Mouse (Mus musculus): Measurements from ENCODE around the gene Slc25a4. TPM values are rescaled to one million over a fixed set of nuclear protein-coding genes. Genes with fewer than 3 reads are reported as not detected.
A peak's percentile ranks its signal among the peaks of the same experiment; 100 is the strongest.

Gene Slc25a4
- polyA plus RNA-seq (2014; fragmentation: Nextera tagmentation; extraction: Ambion mirVana): 279 and 291 TPM in 2 replicates

DNA sequence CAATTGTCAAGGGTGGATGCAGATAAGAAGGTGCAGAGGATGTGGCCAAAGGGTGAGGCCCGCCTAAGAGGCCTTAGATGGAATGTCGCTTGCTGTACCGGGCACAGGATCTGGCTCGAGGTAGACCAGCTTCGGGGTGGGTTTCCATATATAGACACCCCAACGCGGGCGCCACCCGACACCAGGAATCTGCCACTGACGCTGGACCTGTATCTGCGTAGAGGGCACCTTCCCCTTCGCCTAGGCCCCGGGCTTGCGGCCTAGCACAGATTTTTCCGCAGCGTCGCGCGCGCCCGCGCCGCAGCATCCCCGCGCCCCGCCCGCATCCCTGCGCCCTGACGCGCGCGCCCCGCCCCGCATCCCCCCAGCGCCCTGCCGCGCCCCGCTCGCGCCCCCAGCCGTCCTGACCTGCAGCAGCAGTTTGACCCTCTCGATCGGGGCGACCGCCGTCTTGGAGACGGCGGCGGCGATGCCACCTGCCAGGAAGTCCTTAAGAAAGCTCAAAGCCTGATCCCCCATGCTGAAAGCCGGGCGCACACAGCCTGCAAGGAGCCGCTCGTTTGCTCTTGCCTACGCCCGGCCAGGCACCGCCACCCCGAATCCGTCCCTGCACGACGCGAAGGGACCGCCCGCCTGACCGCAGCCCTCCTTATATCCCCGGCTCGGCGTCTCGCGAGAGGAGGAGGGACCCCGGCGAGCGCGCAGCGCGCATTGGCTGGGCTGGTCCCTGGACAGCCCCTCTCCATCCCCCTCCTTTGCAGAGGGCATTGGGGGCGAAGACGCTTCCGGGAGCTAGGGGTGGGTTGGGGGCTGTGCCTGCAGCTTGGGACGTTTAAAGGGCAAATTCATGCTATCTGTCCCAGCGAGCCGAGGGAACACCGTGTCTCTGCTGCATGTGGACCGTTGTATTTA, at the start of gene Slc25a4:
Gene Slc25a4, minus strand, starts transcription at position 881 of the 912 bp plus-strand sequence.
- Histone ChIP-seq H3K4me2 (peak within 1 kb of the TSS; percentile 87), H3K27ac (ENCODE audit: low read depth, low read length) (peak within 1 kb of the TSS; percentile 72), H3K9ac (ENCODE audit: low read depth, low read length) (peak within 1 kb of the TSS; percentile 83), H3K27me3 (replicated peaks; ENCODE audit: control insufficient read depth, insufficient read depth, low read length) (no peaks in the 10 kb centered on the region), H3K9me3 (ENCODE audit: control insufficient read depth, low read length) (no peaks in the 10 kb centered on the region), H3K4me3 (ENCODE audit: low read depth, low read length) (peak within 1 kb of the TSS; percentile 84), H3K36me3 (ENCODE audit: control insufficient read depth, insufficient read depth, low read length) (peaks cover 20% of the 10 kb centered on the region), H3K4me1 (replicated peaks; ENCODE audit: control insufficient read depth, insufficient read depth, low read length) (peaks cover 21% of the 10 kb centered on the region)
- DNase-seq (ENCODE audit: low spot score): peak; percentile 94
- ATAC-seq (replicated peaks; ENCODE audit: low FRiP score): peak; percentile 97
- WGBS: under 1% methylated on average over 83 of the region's 84 CpGs

DNA sequence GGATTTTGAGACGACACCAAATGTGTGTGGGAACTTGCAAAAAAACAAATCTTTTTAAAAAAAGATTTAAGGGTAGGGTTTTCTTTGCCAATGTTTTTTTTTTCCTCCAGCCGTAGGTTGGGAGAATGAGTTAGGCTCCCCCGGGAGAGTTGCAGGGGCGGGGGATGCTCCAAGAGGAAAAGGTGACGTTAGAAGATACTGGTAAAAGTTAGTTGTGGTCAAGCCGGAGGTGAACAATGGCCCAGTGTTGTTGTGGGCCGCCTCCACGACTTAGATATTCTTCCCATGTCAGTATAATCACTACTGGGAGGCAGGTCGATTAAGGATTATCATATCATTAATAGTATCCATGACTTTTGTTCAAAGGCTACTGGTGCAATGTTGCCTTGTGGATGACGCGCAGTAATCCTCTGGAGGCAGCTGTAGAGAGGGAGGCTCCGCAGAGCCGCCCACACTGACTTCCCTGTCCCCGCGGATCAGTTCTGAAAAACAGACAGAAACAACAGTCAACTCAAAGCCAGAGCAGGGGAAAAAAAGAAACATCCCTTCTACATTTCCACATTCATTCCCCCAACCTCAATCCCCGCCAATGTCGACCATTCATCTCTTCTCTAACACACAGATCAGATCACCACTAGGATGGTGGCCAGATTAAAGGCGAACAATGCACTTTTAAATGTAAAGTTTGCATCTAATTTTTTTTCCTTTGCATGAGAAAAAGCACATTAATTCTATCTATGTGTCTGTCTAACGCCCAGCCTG, 47.0 kb upstream of the Slc25a4 start:
- no peak overlapping the region for H3K27ac ChIP-seq (ENCODE audit: low read depth, low read length)
- no peak overlapping the region for H3K4me3 ChIP-seq (ENCODE audit: low read depth, low read length)
- no peak overlapping the region for H3K4me2 ChIP-seq
- DNase-seq (ENCODE audit: low spot score): no peak
- H3K27me3 ChIP-seq (replicated peaks; ENCODE audit: control insufficient read depth, insufficient read depth, low read length): 0 out of 2 replicates have a peak, but pooled peaks cover 3% of the 10 kb centered on the region
- H3K9ac ChIP-seq (ENCODE audit: low read depth, low read length): no peak overlapping the region
- no peaks in the 10 kb centered on the region for H3K4me1 ChIP-seq (replicated peaks; ENCODE audit: control insufficient read depth, insufficient read depth, low read length)
- no peaks in the 10 kb centered on the region for H3K9me3 ChIP-seq (ENCODE audit: control insufficient read depth, low read length)
- H3K36me3 ChIP-seq (ENCODE audit: control insufficient read depth, insufficient read depth, low read length): no peaks in the 10 kb centered on the region
- ATAC-seq (replicated peaks; ENCODE audit: low FRiP score): no peak
- WGBS: 54% methylated on average over 19 of the region's 19 CpGs

DNA sequence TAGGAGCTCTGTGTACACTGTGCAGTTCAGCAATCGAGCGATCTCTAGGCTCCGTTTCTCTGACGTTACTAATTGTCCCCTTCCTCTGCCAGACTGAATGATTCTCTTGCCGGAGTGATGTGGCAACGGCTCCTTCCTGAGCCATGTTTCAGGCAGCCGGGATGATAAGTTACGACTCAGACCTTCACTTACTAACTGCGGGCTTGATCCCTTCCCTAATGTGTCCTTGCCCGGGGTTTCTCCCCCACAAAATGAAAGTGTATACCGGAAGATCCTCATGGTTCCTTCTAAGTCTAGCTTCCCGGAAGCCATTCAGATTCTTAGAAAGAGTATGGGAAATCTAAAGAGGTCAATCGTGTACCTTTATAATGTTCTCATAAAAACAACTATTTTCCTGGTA, 41.4 kb upstream of the Slc25a4 start:
- Histone ChIP-seq H3K27ac (ENCODE audit: low read depth, low read length) (no peak overlapping the region), H3K4me2 (no peak overlapping the region), H3K27me3 (replicated peaks; ENCODE audit: control insufficient read depth, insufficient read depth, low read length) (no peaks in the 10 kb centered on the region), H3K4me1 (replicated peaks; ENCODE audit: control insufficient read depth, insufficient read depth, low read length) (no peaks in the 10 kb centered on the region), H3K36me3 (ENCODE audit: control insufficient read depth, insufficient read depth, low read length) (no peaks in the 10 kb centered on the region), H3K9me3 (ENCODE audit: control insufficient read depth, low read length) (no peaks in the 10 kb centered on the region), H3K4me3 (ENCODE audit: low read depth, low read length) (no peak overlapping the region), H3K9ac (ENCODE audit: low read depth, low read length) (no peak overlapping the region)
- no peak for ATAC-seq (replicated peaks; ENCODE audit: low FRiP score)
- 77% methylated on average over 13 of the region's 13 CpGs for WGBS
- no peak for DNase-seq (ENCODE audit: low spot score)

DNA sequence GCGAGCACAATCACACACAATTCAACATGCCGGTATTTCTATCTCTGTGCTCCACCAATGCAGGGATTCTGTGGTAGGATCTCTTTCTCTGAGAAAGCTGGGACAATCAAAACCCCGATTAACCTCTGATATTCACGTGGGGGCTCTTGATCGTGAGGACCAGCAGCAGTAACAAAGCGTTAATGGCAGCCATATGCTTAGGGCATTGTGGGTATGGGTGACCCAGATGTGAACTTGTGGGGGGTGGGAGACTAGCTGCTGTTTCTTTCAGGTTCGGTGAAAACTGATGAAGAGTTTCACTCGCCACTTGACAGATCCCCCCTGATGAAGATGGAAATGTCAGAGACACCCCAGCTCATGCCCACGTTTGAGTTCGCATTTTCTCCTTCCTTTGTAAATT, 40.5 kb upstream of the Slc25a4 start:
- 64% methylated on average over 10 of the region's 10 CpGs for WGBS
- ATAC-seq (replicated peaks; ENCODE audit: low FRiP score) (no peak), DNase-seq (ENCODE audit: low spot score) (no peak)
- Histone ChIP-seq H3K27me3 (replicated peaks; ENCODE audit: control insufficient read depth, insufficient read depth, low read length) (no peaks in the 10 kb centered on the region), H3K36me3 (ENCODE audit: control insufficient read depth, insufficient read depth, low read length) (no peaks in the 10 kb centered on the region), H3K4me2 (no peak overlapping the region), H3K9ac (ENCODE audit: low read depth, low read length) (no peak overlapping the region), H3K4me1 (replicated peaks; ENCODE audit: control insufficient read depth, insufficient read depth, low read length) (no peaks in the 10 kb centered on the region), H3K27ac (ENCODE audit: low read depth, low read length) (no peak overlapping the region), H3K9me3 (ENCODE audit: control insufficient read depth, low read length) (no peaks in the 10 kb centered on the region), H3K4me3 (ENCODE audit: low read depth, low read length) (no peak overlapping the region)

DNA sequence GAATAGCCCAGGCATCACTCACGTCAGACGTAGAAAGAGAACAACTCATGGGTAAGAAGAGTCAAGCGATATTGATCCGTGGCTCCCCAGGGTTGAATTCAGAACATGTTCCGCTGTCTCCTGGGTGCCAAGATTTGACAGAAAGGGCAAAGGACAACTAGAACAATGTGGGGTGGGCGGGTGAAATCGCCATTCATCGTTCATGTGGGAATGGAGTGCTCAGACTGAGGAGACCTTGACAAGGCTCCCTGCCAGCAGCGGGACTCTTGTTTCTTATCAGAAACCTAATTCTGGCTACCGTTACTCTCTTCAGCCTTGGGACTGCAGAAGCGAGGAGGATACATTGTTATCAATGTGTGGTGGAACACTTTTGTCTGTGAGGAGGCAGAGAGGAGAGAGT, 35.3 kb upstream of the Slc25a4 start:
- DNase-seq (ENCODE audit: low spot score): no peak
- 0 out of 2 replicates have a peak overlapping the region, but pooled peaks have one; percentile 20 for H3K9ac ChIP-seq (ENCODE audit: low read depth, low read length)
- H3K4me1 ChIP-seq (replicated peaks; ENCODE audit: control insufficient read depth, insufficient read depth, low read length): no peaks in the 10 kb centered on the region
- no peak overlapping the region for H3K27ac ChIP-seq (ENCODE audit: low read depth, low read length)
- H3K27me3 ChIP-seq (replicated peaks; ENCODE audit: control insufficient read depth, insufficient read depth, low read length): no peaks in the 10 kb centered on the region
- ATAC-seq (replicated peaks; ENCODE audit: low FRiP score): no peak
- H3K4me2 ChIP-seq: no peak overlapping the region
- no peak overlapping the region for H3K4me3 ChIP-seq (ENCODE audit: low read depth, low read length)
- no peaks in the 10 kb centered on the region for H3K9me3 ChIP-seq (ENCODE audit: control insufficient read depth, low read length)
- H3K36me3 ChIP-seq (ENCODE audit: control insufficient read depth, insufficient read depth, low read length): no peaks in the 10 kb centered on the region
- WGBS: 50% methylated on average over 11 of the region's 11 CpGs

DNA sequence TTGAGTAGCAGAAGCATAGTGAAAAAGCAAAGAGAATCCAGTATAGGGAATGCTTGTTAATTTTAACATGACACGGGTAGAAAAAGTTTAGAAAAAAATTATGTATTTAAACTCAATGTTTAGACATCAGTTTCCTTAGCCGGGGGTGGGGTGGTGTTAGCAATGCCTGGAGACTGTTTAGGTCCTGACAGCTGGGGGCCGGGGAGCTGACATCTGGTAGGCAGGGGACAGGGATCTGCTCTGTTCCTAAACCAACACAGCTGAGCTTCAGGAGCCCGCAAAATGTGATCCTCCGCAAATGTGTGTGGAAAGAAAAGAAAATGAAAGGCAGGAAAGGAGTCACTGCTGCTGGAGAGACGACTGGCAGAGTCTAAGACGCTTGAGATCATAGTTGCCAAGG, 31.9 kb upstream of the Slc25a4 start:
- H3K4me3 ChIP-seq (ENCODE audit: low read depth, low read length): no peak overlapping the region
- H3K9ac ChIP-seq (ENCODE audit: low read depth, low read length): no peak overlapping the region
- no peaks in the 10 kb centered on the region for H3K9me3 ChIP-seq (ENCODE audit: control insufficient read depth, low read length)
- no peaks in the 10 kb centered on the region for H3K4me1 ChIP-seq (replicated peaks; ENCODE audit: control insufficient read depth, insufficient read depth, low read length)
- WGBS: 55% methylated on average over 7 of the region's 7 CpGs
- no peaks in the 10 kb centered on the region for H3K27me3 ChIP-seq (replicated peaks; ENCODE audit: control insufficient read depth, insufficient read depth, low read length)
- no peak for ATAC-seq (replicated peaks; ENCODE audit: low FRiP score)
- H3K4me2 ChIP-seq: no peak overlapping the region
- no peak overlapping the region for H3K27ac ChIP-seq (ENCODE audit: low read depth, low read length)
- DNase-seq (ENCODE audit: low spot score): no peak
- no peaks in the 10 kb centered on the region for H3K36me3 ChIP-seq (ENCODE audit: control insufficient read depth, insufficient read depth, low read length)

DNA sequence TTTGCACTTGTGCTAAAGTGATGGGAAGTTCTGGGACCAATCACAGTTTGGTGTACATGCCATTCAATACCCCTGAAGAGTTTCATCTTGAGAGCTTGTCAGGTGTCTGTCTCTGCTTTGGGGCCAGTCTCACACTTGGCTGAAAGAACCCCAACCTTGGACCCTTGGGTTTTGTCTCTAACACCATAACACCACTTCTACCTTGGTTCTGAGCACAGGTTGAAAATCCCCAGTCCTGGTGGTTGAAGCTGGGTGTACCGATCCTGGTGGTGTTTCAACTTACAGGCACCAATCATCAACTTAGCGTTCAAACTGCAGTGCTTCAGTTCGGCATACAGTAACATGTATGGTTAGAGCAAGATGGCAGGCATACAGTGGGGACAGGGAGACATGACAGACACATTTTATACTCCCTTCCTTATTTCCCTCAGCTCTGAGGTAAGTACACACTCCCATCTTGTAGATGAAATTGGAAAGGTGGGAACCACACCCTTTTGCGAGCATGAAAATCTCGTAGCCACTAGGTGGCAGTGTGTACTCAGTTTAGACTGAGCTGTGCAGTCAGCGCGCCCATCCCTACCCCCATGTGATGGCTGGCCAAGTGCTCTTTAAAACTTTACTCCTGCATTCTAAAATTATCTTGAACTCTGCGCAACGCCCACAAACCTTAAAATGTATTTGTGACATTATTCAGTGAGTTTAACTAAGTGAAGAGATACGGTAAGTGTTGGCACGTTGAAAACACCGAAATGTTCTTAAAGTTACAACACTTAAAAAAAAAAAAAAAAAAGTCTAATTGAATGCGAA, 30.7 kb upstream of the Slc25a4 start:
- no peaks in the 10 kb centered on the region for H3K27me3 ChIP-seq (replicated peaks; ENCODE audit: control insufficient read depth, insufficient read depth, low read length)
- no peak overlapping the region for H3K4me2 ChIP-seq
- DNase-seq (ENCODE audit: low spot score) (peak; percentile 61), ATAC-seq (replicated peaks; ENCODE audit: low FRiP score) (peak; percentile 70; the same call in 1 of the 2 replicates)
- H3K4me3 ChIP-seq (ENCODE audit: low read depth, low read length): no peak overlapping the region
- H3K27ac ChIP-seq (ENCODE audit: low read depth, low read length): no peak overlapping the region
- H3K36me3 ChIP-seq (ENCODE audit: control insufficient read depth, insufficient read depth, low read length): no peaks in the 10 kb centered on the region
- H3K9ac ChIP-seq (ENCODE audit: low read depth, low read length): no peak overlapping the region
- H3K9me3 ChIP-seq (ENCODE audit: control insufficient read depth, low read length): no peaks in the 10 kb centered on the region
- no peaks in the 10 kb centered on the region; the same call in 1 of the 2 replicates for H3K4me1 ChIP-seq (replicated peaks; ENCODE audit: control insufficient read depth, insufficient read depth, low read length)
- WGBS: 36% methylated on average over 13 of the region's 13 CpGs
